Mouse (Mus musculus) heart, adult 2 months (tissue): ENCODE results near the gene Camta1. TPM values are rescaled to one million over a fixed set of nuclear protein-coding genes. Genes with fewer than 3 reads are reported as not detected.

Source experiments
- DNase-seq, 2 experiments: peaks; one replicate each; pipeline ENCODE4 v3.0.0; 2021
- H3K27ac ChIP-seq: fragments of 200-600 bp; 2 replicates; pipeline ENCODE4 v1.8.1; 2022
- H3K27me3 ChIP-seq: fragments of 200-500 bp; 2 replicates; pipeline ENCODE4 v1.6.1; 2012; ENCODE audit warnings: mild to moderate bottlenecking, low read length, inconsistent platforms, mixed read lengths; ENCODE audit not compliant: control insufficient read depth, insufficient read depth
- H3K36me3 ChIP-seq: fragments of 200-500 bp; 2 replicates; pipeline ENCODE4 v1.6.1; 2012; ENCODE audit warnings: low read length, inconsistent platforms; ENCODE audit not compliant: control insufficient read depth, insufficient read depth
- H3K4me1 ChIP-seq: fragments of 200-500 bp; 2 replicates; pipeline ENCODE4 v1.6.1; 2011; ENCODE audit warnings: low read length; ENCODE audit not compliant: control insufficient read depth, insufficient read depth
- H3K4me3 ChIP-seq: fragments of 200-600 bp; 2 replicates; pipeline ENCODE4 v1.8.1; 2022
- H3K79me2 ChIP-seq: fragments of 200-500 bp; replicated peaks from 2 replicates; pipeline ENCODE4 v1.6.1; 2012; ENCODE audit warnings: mild to moderate bottlenecking, inconsistent platforms, low read length, moderate library complexity, mixed read lengths; ENCODE audit not compliant: control insufficient read depth, insufficient read depth
- H3K9ac ChIP-seq: fragments of 200-500 bp; 2 replicates; pipeline ENCODE4 v1.6.1; 2012; ENCODE audit warnings: low read depth, mild to moderate bottlenecking, control low read depth, inconsistent platforms, low read length, mixed read lengths
- CTCF ChIP-seq: fragments of 200-600 bp; IDR thresholded peaks from 2 replicates; pipeline ENCODE4 v1.8.1; 2022; ENCODE audit warnings: antibody characterized with exemption, mild to moderate bottlenecking, moderate library complexity
- EP300 ChIP-seq: fragments of 200-500 bp; IDR thresholded peaks from 2 replicates; pipeline ENCODE4 v1.6.1; 2011; ENCODE audit warnings: low read depth, low read length, control low read depth; ENCODE audit not compliant: insufficient read depth
- POLR2A ChIP-seq: fragments of 200-500 bp; IDR thresholded peaks from 2 replicates; pipeline ENCODE4 v1.6.1; 2011; ENCODE audit warnings: mild to moderate bottlenecking, low read depth, low read length, control low read depth; ENCODE audit not compliant: insufficient read depth
- WGBS: fragments of 180-500 bp; shearing (Covaris S2); methylation state at CpG from one replicate; pipeline ENCODE4 v1.1.7; 2018; 5-methylcytosine and 5-hydroxymethylcytosine counted together
- intact Hi-C: fragments of 180-260 bp; cut with DNase I; formaldehyde crosslinking; loops from one replicate; pipeline ENCODE4 v1.15.1; 2025
- polyA plus RNA-seq: library from polyadenylated mRNA; depleted of rRNA; stranded (reverse); fragments of >200 nt; gene quantifications from 2 replicates; pipeline ENCODE4 v1.2.3, GENCODE M21; 2012
- total RNA-seq, 2 experiments: library from RNA; stranded (reverse); gene quantifications; 2 replicates each; pipeline ENCODE4 v1.2.3; 2021

Camta1 gene
- total and polyA plus RNA-seq, 3 experiments, result 39.4 to 234 (median 208) TPM

DNA sequence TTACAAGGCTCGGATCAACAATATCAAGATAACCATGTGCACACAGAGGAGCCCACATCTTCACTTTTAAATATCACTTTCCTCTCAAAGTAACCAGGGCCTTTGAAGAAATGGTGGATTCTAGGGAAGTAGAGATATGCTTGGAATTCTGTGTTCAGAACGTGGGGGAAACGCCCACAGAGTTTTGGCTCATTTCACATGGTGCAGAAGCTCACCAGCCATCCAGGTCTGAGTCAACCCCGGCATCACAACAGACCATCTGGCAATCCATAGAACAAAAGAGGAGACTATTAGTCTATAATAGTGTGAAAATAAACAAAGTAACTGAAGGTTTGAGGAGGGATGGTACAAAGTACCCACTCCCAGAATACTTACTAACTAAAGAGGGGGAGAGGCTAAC is 626.7 kb downstream of the Camta1 start:
- Histone ChIP-seq H3K27ac (no peak overlapping the region), H3K27me3 (no peaks in the 10 kb centered on the region), H3K4me1 (no peaks in the 10 kb centered on the region), H3K4me3 (no peak overlapping the region), H3K79me2 (no peaks in the 10 kb centered on the region), H3K36me3 (no peaks in the 10 kb centered on the region), H3K9ac (no peak overlapping the region)
- intact Hi-C loops, result loop anchor here (5.0 kb wide), 1 partner anchor 38 kb away; no protein-coding TSS in a partner anchor
- no peak for DNase-seq
- TF ChIP-seq POLR2A (no peak), EP300 (no peak), CTCF (no peak)
- 54% methylated on average over 4 of the region's 4 CpGs for WGBS

DNA sequence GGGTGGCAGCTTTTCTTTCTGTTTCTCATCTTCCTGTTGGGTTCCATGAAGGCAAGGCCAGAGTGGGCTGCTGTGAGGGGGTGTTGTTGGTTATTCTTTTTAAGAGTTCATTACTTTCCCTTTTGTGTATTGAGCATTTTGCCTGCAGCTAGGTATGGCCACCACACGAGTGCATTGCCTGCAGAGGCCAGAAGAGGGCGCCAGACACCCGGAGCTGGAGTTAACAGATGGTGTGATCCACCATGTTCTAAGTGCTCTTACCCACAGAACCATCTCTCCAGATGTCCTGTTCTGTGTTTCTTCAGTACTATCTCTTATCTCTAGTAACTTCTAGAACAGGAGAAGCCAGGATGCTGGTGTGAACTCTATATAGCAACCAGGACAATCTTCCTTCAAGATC is 629.6 kb downstream of the Camta1 start:
- 76% methylated on average over 3 of the region's 3 CpGs for WGBS
- DNase-seq, result no peak
- Histone ChIP-seq H3K9ac (no peak overlapping the region), H3K27ac (no peak overlapping the region), H3K4me3 (no peak overlapping the region), H3K4me1 (no peaks in the 10 kb centered on the region), H3K27me3 (no peaks in the 10 kb centered on the region), H3K36me3 (no peaks in the 10 kb centered on the region), H3K79me2 (no peaks in the 10 kb centered on the region)
- intact Hi-C loops, result no loop called here
- TF ChIP-seq EP300 (no peak), CTCF (peak; percentile 49)

DNA sequence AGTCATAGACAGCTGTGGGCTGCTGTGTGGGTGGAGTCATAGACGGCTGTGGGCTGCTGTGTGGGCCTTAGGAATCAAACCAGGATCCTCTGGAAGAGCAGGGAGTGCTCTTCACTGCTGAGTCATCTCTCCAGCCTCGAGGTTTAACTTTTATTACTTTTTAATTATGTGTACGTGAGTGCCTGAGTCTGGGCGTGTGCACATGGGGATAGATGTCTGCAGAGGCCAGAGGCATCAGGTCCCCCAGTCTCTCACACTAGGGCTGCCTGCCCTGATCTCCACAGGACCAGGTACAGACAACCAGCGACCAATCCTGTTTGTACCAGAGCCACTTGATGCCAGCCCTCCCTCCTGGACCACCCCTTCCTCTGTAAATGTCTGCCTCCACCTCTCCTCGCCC is 632.6 kb downstream of the Camta1 start:
- Histone ChIP-seq H3K79me2 (no peaks in the 10 kb centered on the region), H3K9ac (no peak overlapping the region), H3K27me3 (no peaks in the 10 kb centered on the region), H3K4me3 (no peak overlapping the region), H3K27ac (no peak overlapping the region), H3K4me1 (no peaks in the 10 kb centered on the region), H3K36me3 (no peaks in the 10 kb centered on the region)
- no peak for DNase-seq
- intact Hi-C loops, result no loop called here
- 67% methylated on average over 6 of the region's 6 CpGs for WGBS
- TF ChIP-seq POLR2A, result no peak
- no peak for TF ChIP-seq CTCF
- TF ChIP-seq EP300, result no peak

DNA sequence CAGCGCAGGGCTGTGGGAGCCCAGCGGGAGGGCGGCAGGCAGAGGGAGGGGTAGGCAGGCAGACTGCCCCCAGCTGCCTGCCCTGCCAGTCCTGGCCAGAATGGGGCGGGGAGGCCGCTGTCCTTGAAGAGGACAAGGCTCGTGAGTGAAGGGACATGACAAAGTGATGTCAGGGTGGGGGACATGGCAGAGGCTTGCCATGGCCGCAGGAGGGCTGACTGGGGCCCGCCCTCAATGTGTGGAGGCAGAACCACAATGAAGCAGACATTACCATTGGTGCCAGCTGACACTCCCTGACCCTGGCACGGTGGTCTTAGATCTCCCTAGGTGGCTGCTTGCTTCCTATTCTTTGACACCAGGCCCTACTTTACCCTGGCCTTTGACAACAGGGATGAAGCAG is 635.2 kb downstream of the Camta1 start:
- H3K27me3 ChIP-seq, result no peaks in the 10 kb centered on the region
- no peak overlapping the region for H3K4me3 ChIP-seq
- H3K4me1 ChIP-seq, result no peaks in the 10 kb centered on the region
- DNase-seq, result no peak
- no peaks in the 10 kb centered on the region for H3K79me2 ChIP-seq
- intact Hi-C loops, result no loop called here
- H3K27ac ChIP-seq, result no peak overlapping the region
- H3K36me3 ChIP-seq, result no peaks in the 10 kb centered on the region
- WGBS, result 64% methylated on average over 9 of the region's 9 CpGs
- no peak overlapping the region for H3K9ac ChIP-seq
- TF ChIP-seq POLR2A (no peak), CTCF (no peak), EP300 (no peak)

DNA sequence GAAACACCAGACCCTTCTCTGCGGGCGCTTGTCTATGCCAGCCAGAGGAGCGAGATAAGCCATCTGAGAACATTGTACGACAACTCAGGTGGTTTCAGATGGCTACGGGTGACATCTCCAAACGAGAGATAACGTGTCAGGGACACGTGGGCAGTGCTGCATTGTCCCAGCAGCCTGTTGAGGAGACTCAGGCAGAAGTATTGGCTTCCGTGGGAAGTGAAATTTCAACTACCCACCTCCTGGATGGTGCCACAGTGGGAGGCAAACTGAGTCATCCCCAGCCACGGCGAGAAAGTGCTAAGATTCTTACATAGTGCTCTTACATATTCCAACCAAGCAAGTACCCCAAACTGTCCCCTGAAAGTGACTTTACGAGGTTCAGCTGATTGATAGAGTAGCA is 637.7 kb downstream of the Camta1 start:
- H3K27ac ChIP-seq, result no peak overlapping the region
- H3K4me1 ChIP-seq, result no peaks in the 10 kb centered on the region
- H3K27me3 ChIP-seq, result no peaks in the 10 kb centered on the region
- H3K4me3 ChIP-seq, result no peak overlapping the region
- no peaks in the 10 kb centered on the region for H3K36me3 ChIP-seq
- 75% methylated on average over 12 of the region's 12 CpGs for WGBS
- no peak overlapping the region for H3K9ac ChIP-seq
- H3K79me2 ChIP-seq, result no peaks in the 10 kb centered on the region
- no peak for DNase-seq
- TF ChIP-seq EP300, result no peak
- no peak for TF ChIP-seq CTCF
- no peak for TF ChIP-seq POLR2A
- intact Hi-C loops, result no loop called here

DNA sequence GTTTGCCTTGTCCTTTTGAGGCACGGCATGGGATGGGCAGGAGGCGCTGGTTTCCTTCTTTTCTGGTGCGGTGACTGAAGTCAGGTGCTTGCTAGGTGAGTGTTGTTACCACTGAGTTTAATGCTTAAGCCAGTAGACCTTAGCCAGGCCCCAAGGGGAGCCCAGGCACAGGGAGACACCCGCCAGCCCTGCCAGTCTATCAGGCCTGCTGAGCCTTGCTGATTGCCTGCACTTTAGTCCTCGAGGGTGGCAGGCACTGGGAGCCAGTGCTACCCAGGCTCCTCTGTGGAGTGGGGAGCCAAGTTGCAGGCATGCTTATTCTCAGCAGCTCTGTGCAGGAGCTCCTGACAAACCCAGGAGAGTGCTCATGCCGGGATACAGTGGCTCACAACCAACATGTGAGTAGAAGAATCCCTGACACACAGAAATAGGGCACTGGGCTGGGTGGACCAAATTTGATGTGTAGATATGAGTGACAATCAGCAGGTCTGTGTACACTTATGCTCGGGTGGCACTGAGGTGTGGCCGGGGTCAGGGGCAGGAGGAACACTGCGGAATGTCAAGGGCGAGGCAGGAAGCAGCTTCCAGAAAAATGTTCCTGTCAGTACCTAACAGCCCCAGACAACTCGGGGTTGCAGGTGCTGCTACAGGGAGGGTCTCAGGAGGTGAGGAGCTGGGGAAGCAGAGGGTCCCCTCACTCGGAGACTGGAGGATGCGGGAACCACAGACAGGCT is 638.2 kb downstream of the Camta1 start:
- 64% methylated on average over 13 of the region's 13 CpGs for WGBS
- intact Hi-C loops, result no loop called here
- Histone ChIP-seq H3K27ac (no peak overlapping the region), H3K27me3 (no peaks in the 10 kb centered on the region), H3K4me3 (no peak overlapping the region), H3K79me2 (no peaks in the 10 kb centered on the region), H3K4me1 (no peaks in the 10 kb centered on the region), H3K9ac (no peak overlapping the region), H3K36me3 (no peaks in the 10 kb centered on the region)
- TF ChIP-seq CTCF, result no peak
- no peak for TF ChIP-seq EP300
- no peak for TF ChIP-seq POLR2A
- no peak for DNase-seq
